Mouse (Mus musculus): ENCODE data around the gene Foxa2.

GRCm38 (mm10) chr2:148030991-148031675 lies 15.6 kb downstream of the Foxa2 start:
- TF ChIP-seq POLR2A (IDR thresholded peaks at IDR 0.05; ENCODE audit: insufficient read depth, low read depth, low read length) (no peak), CTCF (IDR thresholded peaks at IDR 0.05; ENCODE audit: insufficient read depth, low read depth, low read length) (no peak)
